Mouse (Mus musculus): ENCODE results near the gene Pld5. TPM values are rescaled to one million over a fixed set of nuclear protein-coding genes. Genes with fewer than 3 reads are reported as not detected.

The Pld5 gene
- polyA plus RNA-seq, 1 experiment from 2014 or later: 3.5 TPM

GRCm38 (mm10) chr1:176125771-176126170, 149.3 kb downstream of the Pld5 start:
- Histone ChIP-seq H3K36me3 (no peaks in the 10 kb centered on the region), H3K9ac (no peak overlapping the region), H3K27me3 (no peaks in the 10 kb centered on the region), H3K27ac (no peak overlapping the region), H3K4me1 (no peaks in the 10 kb centered on the region), H3K4me3 (no peak overlapping the region), H3K4me2 (replicated peaks) (no peak overlapping the region), H3K9me3 (replicated peaks) (no peaks in the 10 kb centered on the region)
- ATAC-seq (ENCODE audit: low FRiP score): no peak
- 81% methylated on average over 2 of the region's 2 CpGs for WGBS

GRCm38 (mm10) chr1:176124441-176124840, 150.7 kb downstream of the Pld5 start:
- Histone ChIP-seq H3K27me3 (no peaks in the 10 kb centered on the region), H3K36me3 (no peaks in the 10 kb centered on the region), H3K9ac (no peak overlapping the region), H3K4me1 (no peaks in the 10 kb centered on the region), H3K9me3 (replicated peaks) (no peaks in the 10 kb centered on the region), H3K4me2 (replicated peaks) (no peak overlapping the region), H3K27ac (no peak overlapping the region), H3K4me3 (no peak overlapping the region)
- WGBS: 84% methylated on average over 8 of the region's 8 CpGs
- ATAC-seq (ENCODE audit: low FRiP score): no peak

DNA sequence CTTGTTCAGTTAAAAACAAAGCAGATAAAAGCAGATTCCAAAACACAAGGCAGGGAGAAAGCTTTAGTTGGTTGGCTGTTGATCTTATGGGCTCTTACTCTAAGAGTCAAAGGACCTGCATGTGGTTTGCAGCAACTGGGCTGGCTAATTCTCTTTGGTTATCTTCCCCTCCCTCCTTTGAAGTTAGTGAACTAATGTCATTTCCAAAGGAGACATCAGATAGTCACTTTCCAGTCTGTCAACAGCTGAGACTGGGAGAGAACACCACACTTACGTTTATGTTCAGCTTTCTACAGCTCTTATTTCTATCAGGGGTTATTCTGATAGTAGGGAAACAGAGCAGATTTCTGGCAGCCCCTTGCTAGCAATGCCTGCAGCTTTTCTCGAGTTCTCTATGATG, 151.3 kb downstream of the Pld5 start:
- Histone ChIP-seq H3K27me3 (no peaks in the 10 kb centered on the region), H3K9me3 (replicated peaks) (no peaks in the 10 kb centered on the region), H3K9ac (no peak overlapping the region), H3K27ac (no peak overlapping the region), H3K4me1 (no peaks in the 10 kb centered on the region), H3K4me2 (replicated peaks) (no peak overlapping the region), H3K4me3 (no peak overlapping the region), H3K36me3 (no peaks in the 10 kb centered on the region)
- WGBS: 62% methylated on average over 2 of the region's 2 CpGs
- no peak for ATAC-seq (ENCODE audit: low FRiP score)

- H3K9ac ChIP-seq: no peak overlapping the region
- H3K36me3 ChIP-seq: no peaks in the 10 kb centered on the region
- no peak overlapping the region for H3K4me3 ChIP-seq
- 91% methylated on average over 4 of the region's 4 CpGs for WGBS
- ATAC-seq (ENCODE audit: low FRiP score): no peak
- H3K27ac ChIP-seq: no peak overlapping the region
- no peak overlapping the region for H3K4me2 ChIP-seq (replicated peaks)
- H3K4me1 ChIP-seq: no peaks in the 10 kb centered on the region
- no peaks in the 10 kb centered on the region for H3K27me3 ChIP-seq
- no peaks in the 10 kb centered on the region for H3K9me3 ChIP-seq (replicated peaks)
Measured at GRCm38 (mm10) chr1:176115604-176116003, 159.5 kb downstream of the Pld5 start.

- Histone ChIP-seq H3K9ac (no peak overlapping the region), H3K27me3 (no peaks in the 10 kb centered on the region), H3K36me3 (no peaks in the 10 kb centered on the region), H3K4me3 (no peak overlapping the region), H3K27ac (peak overlapping the region; percentile 55), H3K4me1 (peaks cover 6% of the 10 kb centered on the region), H3K9me3 (replicated peaks) (no peaks in the 10 kb centered on the region), H3K4me2 (replicated peaks) (no peak overlapping the region)
- 31% methylated on average over 7 of the region's 7 CpGs for WGBS
- peak; percentile 93 for ATAC-seq (ENCODE audit: low FRiP score)
Measured at GRCm38 (mm10) chr1:176098685-176099320, 176.3 kb downstream of the Pld5 start.

DNA sequence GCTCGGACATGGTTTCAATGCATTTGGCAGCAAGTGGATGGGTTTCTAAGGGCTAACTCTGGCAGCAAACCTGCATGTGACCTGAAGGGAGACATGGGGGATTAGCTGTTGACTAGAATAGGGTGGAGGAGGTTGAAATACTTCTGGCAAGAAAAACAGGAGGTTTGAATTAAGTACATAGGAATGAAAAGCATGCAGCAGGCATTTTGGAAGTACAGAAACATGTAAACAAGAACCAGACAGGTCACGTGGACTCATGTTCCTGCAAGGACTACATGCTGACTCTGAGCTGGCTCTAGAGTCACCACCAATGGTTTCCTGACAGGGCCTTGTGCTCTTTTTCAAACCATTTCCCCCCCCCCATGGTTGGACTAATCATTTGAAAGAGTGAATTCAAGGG, 183.0 kb downstream of the Pld5 start:
- Histone ChIP-seq H3K9me3 (replicated peaks) (no peaks in the 10 kb centered on the region), H3K27ac (no peak overlapping the region), H3K36me3 (no peaks in the 10 kb centered on the region), H3K4me2 (replicated peaks) (no peak overlapping the region), H3K4me3 (no peak overlapping the region), H3K9ac (no peak overlapping the region), H3K4me1 (no peaks in the 10 kb centered on the region), H3K27me3 (no peaks in the 10 kb centered on the region)
- 76% methylated on average over 2 of the region's 2 CpGs for WGBS
- ATAC-seq (ENCODE audit: low FRiP score): no peak

DNA sequence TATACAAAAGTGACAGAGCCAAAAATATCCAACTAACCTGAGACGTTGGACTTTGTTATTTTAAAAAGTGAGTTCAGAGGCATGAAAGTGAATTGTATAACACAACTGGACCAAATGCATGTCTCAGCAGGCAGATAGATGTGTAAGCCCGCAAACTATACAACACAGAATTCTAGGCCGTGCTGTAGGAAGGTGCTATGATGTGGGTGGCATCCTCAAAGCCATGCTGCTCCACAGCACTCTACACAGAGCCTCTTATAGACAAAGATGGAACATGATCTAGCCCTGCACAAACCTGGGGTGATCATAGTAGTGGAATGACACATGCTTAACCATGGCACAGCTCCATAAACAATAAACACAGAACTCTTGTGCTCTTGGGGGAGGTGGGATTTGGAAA, 185.7 kb downstream of the Pld5 start:
- H3K4me1 ChIP-seq: no peaks in the 10 kb centered on the region
- WGBS: 91% methylated on average over 3 of the region's 3 CpGs
- no peak for ATAC-seq (ENCODE audit: low FRiP score)

DNA sequence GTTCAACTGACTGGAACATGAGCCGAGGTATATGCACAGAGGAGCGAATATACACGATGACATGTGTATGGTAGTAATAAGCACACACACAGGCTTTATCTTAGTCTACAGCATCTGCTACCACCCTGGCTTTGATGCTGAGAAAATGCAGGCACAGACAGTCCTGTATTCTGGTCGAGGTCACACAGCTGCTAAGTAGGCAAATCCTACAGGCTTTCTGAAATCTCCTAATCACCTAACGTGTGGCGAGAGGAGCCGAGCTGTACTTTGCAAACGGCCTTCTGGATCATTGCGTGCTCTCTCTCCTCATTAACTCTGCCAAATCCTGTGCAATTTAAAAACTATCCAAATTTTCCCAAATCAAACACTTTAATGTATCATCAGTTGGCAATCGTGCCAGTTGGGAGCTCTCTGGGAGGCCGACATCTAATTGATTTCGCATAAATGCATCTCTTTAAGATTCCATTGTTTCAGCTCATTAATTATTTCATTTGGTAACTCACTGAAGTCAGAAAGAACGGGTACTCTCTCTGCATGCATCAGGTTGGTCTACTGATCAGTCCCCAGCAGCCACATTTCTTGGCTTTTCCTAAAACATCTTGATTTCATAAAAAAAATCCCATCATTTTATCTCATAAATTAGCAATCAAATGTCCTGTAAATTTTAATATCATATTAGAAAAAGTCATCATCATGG, 189.0 kb downstream of the Pld5 start:
- Histone ChIP-seq H3K9ac (no peak overlapping the region), H3K9me3 (replicated peaks) (no peaks in the 10 kb centered on the region), H3K4me1 (peaks cover 12% of the 10 kb centered on the region; the same call in 1 of the 2 replicates), H3K27ac (no peak overlapping the region), H3K4me2 (replicated peaks) (no peak overlapping the region), H3K27me3 (no peaks in the 10 kb centered on the region), H3K4me3 (no peak overlapping the region), H3K36me3 (no peaks in the 10 kb centered on the region)
- WGBS: 64% methylated on average over 13 of the region's 13 CpGs
- ATAC-seq (ENCODE audit: low FRiP score): peak; percentile 25; the same call in 1 of the 2 replicates

More for the DNA sequence above, 185.7 kb downstream of the Pld5 start:
- H3K4me2 ChIP-seq (replicated peaks): no peak overlapping the region
- H3K27me3 ChIP-seq: no peaks in the 10 kb centered on the region
- H3K4me3 ChIP-seq: no peak overlapping the region
- H3K9me3 ChIP-seq (replicated peaks): no peaks in the 10 kb centered on the region
- H3K9ac ChIP-seq: no peak overlapping the region
- H3K27ac ChIP-seq: no peak overlapping the region
- no peaks in the 10 kb centered on the region for H3K36me3 ChIP-seq

DNA sequence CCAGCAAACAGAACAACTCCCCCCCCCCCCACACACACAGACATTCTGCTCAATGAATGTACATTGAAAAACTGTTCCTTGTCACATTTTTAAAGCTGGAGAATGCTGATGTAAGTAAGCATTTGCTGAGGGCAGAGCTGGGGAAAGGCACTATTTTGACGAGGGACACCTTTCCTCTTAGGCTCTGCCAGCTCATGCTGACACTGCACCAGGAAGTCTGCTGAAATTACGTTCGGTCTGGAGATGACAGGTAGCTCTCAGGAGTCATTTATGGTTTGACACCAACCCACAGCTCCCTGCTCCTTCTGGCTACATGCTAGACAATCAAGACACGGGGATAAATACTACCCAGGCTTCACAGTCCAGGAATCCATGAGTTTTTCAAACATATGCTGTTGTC, 192.8 kb downstream of the Pld5 start:
- no peak overlapping the region for H3K4me3 ChIP-seq
- ATAC-seq (ENCODE audit: low FRiP score): no peak
- H3K27ac ChIP-seq: peak overlapping the region; percentile 40; the same call in 1 of the 2 replicates
- H3K9ac ChIP-seq: no peak overlapping the region
- H3K36me3 ChIP-seq: no peaks in the 10 kb centered on the region
- H3K4me1 ChIP-seq: peaks cover 12% of the 10 kb centered on the region; the same call in 1 of the 2 replicates
- no peaks in the 10 kb centered on the region for H3K9me3 ChIP-seq (replicated peaks)
- no peak overlapping the region for H3K4me2 ChIP-seq (replicated peaks)
- H3K27me3 ChIP-seq: no peaks in the 10 kb centered on the region
- 53% methylated on average over 4 of the region's 4 CpGs for WGBS

DNA sequence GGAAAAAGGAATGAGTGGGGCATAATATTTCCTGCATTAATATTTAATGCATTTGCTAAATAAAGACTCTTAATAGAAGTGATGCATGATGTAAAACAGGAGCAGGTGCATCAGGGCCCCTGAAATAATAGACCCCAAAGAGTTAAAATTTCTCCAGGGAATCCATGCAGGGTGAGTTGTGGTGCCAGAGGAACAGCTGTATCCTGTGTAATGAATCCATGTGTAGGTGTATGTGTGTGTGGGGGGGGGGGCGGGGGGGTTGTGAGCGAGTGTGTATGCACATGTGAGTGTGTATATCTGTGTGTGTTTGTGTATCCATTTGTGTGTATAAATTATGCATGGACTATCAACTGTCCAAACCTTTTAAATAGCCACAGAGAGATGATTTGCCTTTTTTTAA, 194.1 kb downstream of the Pld5 start:
- no peak overlapping the region for H3K4me2 ChIP-seq (replicated peaks)
- WGBS: 62% methylated on average over 2 of the region's 2 CpGs
- no peaks in the 10 kb centered on the region for H3K27me3 ChIP-seq
- peak; percentile 60 for ATAC-seq (ENCODE audit: low FRiP score)
- peak overlapping the region; percentile 55; the same call in 1 of the 2 replicates for H3K27ac ChIP-seq
- no peak overlapping the region for H3K9ac ChIP-seq
- no peak overlapping the region for H3K4me3 ChIP-seq
- no peaks in the 10 kb centered on the region for H3K9me3 ChIP-seq (replicated peaks)
- H3K36me3 ChIP-seq: no peaks in the 10 kb centered on the region
- H3K4me1 ChIP-seq: peaks cover 12% of the 10 kb centered on the region; the same call in 1 of the 2 replicates

- no peaks in the 10 kb centered on the region for H3K36me3 ChIP-seq
- ATAC-seq (ENCODE audit: low FRiP score): no peak
- no peaks in the 10 kb centered on the region for H3K9me3 ChIP-seq (replicated peaks)
- peaks cover 20% of the 10 kb centered on the region for H3K4me1 ChIP-seq
- 87% methylated on average over 7 of the region's 7 CpGs for WGBS
- no peak overlapping the region for H3K27ac ChIP-seq
- H3K27me3 ChIP-seq: no peaks in the 10 kb centered on the region
- no peak overlapping the region for H3K4me2 ChIP-seq (replicated peaks)
- H3K9ac ChIP-seq: no peak overlapping the region
- no peak overlapping the region for H3K4me3 ChIP-seq
Measured at GRCm38 (mm10) chr1:176078410-176078809, 196.7 kb downstream of the Pld5 start.

- Histone ChIP-seq H3K27me3 (no peaks in the 10 kb centered on the region), H3K36me3 (no peaks in the 10 kb centered on the region), H3K4me2 (replicated peaks) (no peak overlapping the region), H3K27ac (no peak overlapping the region), H3K4me3 (no peak overlapping the region), H3K9ac (no peak overlapping the region), H3K4me1 (peaks cover 10% of the 10 kb centered on the region), H3K9me3 (replicated peaks) (no peaks in the 10 kb centered on the region)
- ATAC-seq (ENCODE audit: low FRiP score): no peak
Measured at GRCm38 (mm10) chr1:176076799-176077198, 198.3 kb downstream of the Pld5 start.

DNA sequence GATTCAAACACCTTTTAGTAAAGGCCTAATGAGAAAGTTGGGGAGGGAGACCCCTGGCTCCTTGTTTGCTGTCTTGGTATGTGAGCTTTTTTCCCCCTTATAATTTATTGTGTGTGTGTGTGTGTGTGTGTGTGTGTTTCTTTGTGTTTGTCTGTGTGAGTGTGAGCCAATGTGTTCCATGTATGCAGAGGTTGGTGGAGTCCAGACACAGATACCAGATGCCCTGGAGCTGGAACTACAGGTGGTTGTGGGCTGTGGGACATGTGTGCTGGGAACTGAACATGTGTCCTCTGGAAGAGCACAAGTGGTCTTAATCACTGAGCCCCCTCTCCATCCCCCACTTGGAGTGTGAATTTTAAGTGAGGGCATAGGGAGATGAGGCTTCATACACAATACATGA, 199.3 kb downstream of the Pld5 start:
- H3K4me2 ChIP-seq (replicated peaks): no peak overlapping the region
- ATAC-seq (ENCODE audit: low FRiP score): peak; percentile 23
- H3K27ac ChIP-seq: no peak overlapping the region
- H3K4me3 ChIP-seq: no peak overlapping the region
- no peaks in the 10 kb centered on the region for H3K36me3 ChIP-seq
- no peak overlapping the region for H3K9ac ChIP-seq
- H3K9me3 ChIP-seq (replicated peaks): no peaks in the 10 kb centered on the region
- no peaks in the 10 kb centered on the region for H3K27me3 ChIP-seq
- peaks cover 8% of the 10 kb centered on the region for H3K4me1 ChIP-seq

Measured in hindbrain, embryonic 12.5 days (tissue).